Mouse (Mus musculus): ENCODE data around the gene Ccdc15.

GRCm38 (mm10) chr9:37235951-37236737 is 112.1 kb downstream of the Ccdc15 start:
- no peak for TF ChIP-seq CTCF (IDR thresholded peaks at IDR 0.05; ENCODE audit: low read depth, low read length)
- TF ChIP-seq POLR2A (IDR thresholded peaks at IDR 0.05; ENCODE audit: insufficient read depth, low read length) = no peak

Data from ES-Bruce4 (cell line).